Comparison of ENCODE assay signal across 29 mouse cellular contexts in genomic region chr17:27178427-27179177, GRCm38 (mm10). TPM values are rescaled to one million over a fixed set of nuclear protein-coding genes. Genes with fewer than 3 reads are reported as not detected.
A peak's percentile ranks its signal among the peaks of the same experiment; 100 is the strongest.
DNase-seq lines count a peak whose midpoint lies in the region; ATAC-seq and TF ChIP-seq lines count a peak whose summit lies in the region.
"Had no signal": no experiment of that assay in that cellular context is flagged by ENCODE, and none has a peak within 500 bp of the region (broad histone marks: within the 10 kb centered on the region; RNA-seq: fewer than 3 reads in every experiment).

No protein-coding gene starts in this region.

- no peak for ATAC-seq in liver, postnatal 0 days
- ATAC-seq in liver, embryonic 11.5 days (replicated peaks; ENCODE audit: low FRiP score): peak; percentile 55
- ATAC-seq in megakaryocyte progenitor cell, adult 5-6 weeks (replicated peaks; ENCODE audit: poor library complexity): peak; percentile 61
- no peak for ATAC-seq in forebrain, embryonic 12.5 days (ENCODE audit: low FRiP score)
- ATAC-seq: activated CD4-positive, CD25-positive, alpha-beta regulatory T cell, adult 4 months; forebrain, embryonic 14.5 days; intestine, postnatal 0 days; lung, postnatal 0 days had no signal

- DNase-seq in liver: peak; percentile 44
- no peak for DNase-seq in liver, postnatal 0 days
- peak; percentile 33 for DNase-seq in MEL-GATA-1-ER (ENCODE audit: extremely low read depth, low read depth)
- no peak for DNase-seq in liver, embryonic 11.5 days (ENCODE audit: low spot score)
- no peak for DNase-seq in heart, adult 18-20 months
- no peak for DNase-seq in left cerebral cortex, adult 8-10 months (ENCODE audit: low spot score in 2 of 2)
- DNase-seq: adrenal gland, adult 8-10 months; cerebellum, adult 2 months; cerebellum, postnatal 36 days; embryo, embryonic 11 days; heart, postnatal 14 days; kidney, postnatal 25 days; thymus, postnatal 14 days had no signal

- TF ChIP-seq EP300 in liver, postnatal 0 days (IDR thresholded peaks at IDR 0.05; ENCODE audit: low read depth): no peak

- no peak overlapping the region for H3K4me3 ChIP-seq in liver, postnatal 0 days (ENCODE audit: low read depth, low read length)
- H3K4me3 ChIP-seq in liver, embryonic 11.5 days (ENCODE audit: low read depth, low read length): no peak overlapping the region
- H3K4me3 ChIP-seq in forebrain, embryonic 12.5 days (replicated peaks): no peak overlapping the region
- H3K4me3 ChIP-seq: embryonic facial prominence, embryonic 13.5 days; erythroblast, embryonic 14.5 days; heart, embryonic 13.5 days; midbrain, embryonic 12.5 days had no signal

- H3K4me2 ChIP-seq in liver, postnatal 0 days (ENCODE audit: low read depth, low read length): no peak overlapping the region
- no peak overlapping the region for H3K4me2 ChIP-seq in liver, embryonic 11.5 days
- H3K4me2 ChIP-seq in forebrain, embryonic 12.5 days: no peak overlapping the region
- H3K4me2 ChIP-seq: embryonic facial prominence, embryonic 13.5 days; heart, embryonic 13.5 days; midbrain, embryonic 12.5 days had no signal

- H3K4me1 ChIP-seq in liver, postnatal 0 days (ENCODE audit: insufficient read depth): peaks cover 2% of the 10 kb centered on the region; the same call in 1 of the 2 replicates
- peaks cover 10% of the 10 kb centered on the region for H3K4me1 ChIP-seq in liver, embryonic 11.5 days (replicated peaks; ENCODE audit: control insufficient read depth, insufficient read depth, low read length)
- H3K4me1 ChIP-seq in forebrain, embryonic 12.5 days: peaks cover 26% of the 10 kb centered on the region

- H3K9me3 ChIP-seq in liver, postnatal 0 days (ENCODE audit: low read length): no peaks in the 10 kb centered on the region
- H3K9me3 ChIP-seq in liver, embryonic 11.5 days (ENCODE audit: control insufficient read depth, low read length): peaks cover 4% of the 10 kb centered on the region; the same call in 1 of the 2 replicates
- H3K9me3 ChIP-seq in forebrain, embryonic 12.5 days: no peaks in the 10 kb centered on the region
- H3K9me3 ChIP-seq: embryonic facial prominence, embryonic 13.5 days; heart, embryonic 13.5 days; midbrain, embryonic 12.5 days had no signal

- no peaks in the 10 kb centered on the region for H3K36me3 ChIP-seq in liver, postnatal 0 days (replicated peaks; ENCODE audit: insufficient read depth, low read length)
- H3K36me3 ChIP-seq in liver, embryonic 11.5 days (ENCODE audit: control insufficient read depth, insufficient read depth, low read length): no peaks in the 10 kb centered on the region
- no peaks in the 10 kb centered on the region for H3K36me3 ChIP-seq in forebrain, embryonic 12.5 days (replicated peaks)
- H3K36me3 ChIP-seq: embryonic facial prominence, embryonic 13.5 days; heart, embryonic 13.5 days; midbrain, embryonic 12.5 days had no signal

- no peaks in the 10 kb centered on the region for H3K27me3 ChIP-seq in liver, postnatal 0 days (ENCODE audit: insufficient read depth, low read length)
- H3K27me3 ChIP-seq in liver, embryonic 11.5 days (replicated peaks; ENCODE audit: control insufficient read depth, insufficient read depth, low read length): no peaks in the 10 kb centered on the region
- H3K27me3 ChIP-seq in forebrain, embryonic 12.5 days: no peaks in the 10 kb centered on the region
- H3K27me3 ChIP-seq: embryonic facial prominence, embryonic 13.5 days; midbrain, embryonic 12.5 days had no signal

- H3K9ac ChIP-seq in liver, postnatal 0 days (replicated peaks): no peak overlapping the region
- H3K9ac ChIP-seq in liver, embryonic 11.5 days (ENCODE audit: low read depth, low read length): no peak overlapping the region
- H3K9ac ChIP-seq in forebrain, embryonic 12.5 days: no peak overlapping the region
- H3K9ac ChIP-seq: embryonic facial prominence, embryonic 13.5 days; heart, embryonic 13.5 days; midbrain, embryonic 12.5 days had no signal

- 82% methylated on average over 17 of the region's 17 CpGs for WGBS in liver, postnatal 0 days (ENCODE audit: insufficient replicate concordance)
- 82% methylated on average over 17 of the region's 17 CpGs for WGBS in liver, embryonic 11.5 days
- 91% methylated on average over 17 of the region's 17 CpGs for WGBS in forebrain, embryonic 12.5 days

- no peak overlapping the region for H3K27ac ChIP-seq in liver, postnatal 0 days (ENCODE audit: low read depth)
- peak overlapping the region; percentile 28; the same call in 1 of the 2 replicates for H3K27ac ChIP-seq in liver, embryonic 11.5 days (ENCODE audit: low read depth, low read length)
- H3K27ac ChIP-seq in forebrain, embryonic 12.5 days: no peak overlapping the region
- H3K27ac ChIP-seq: embryonic facial prominence, embryonic 13.5 days; heart, embryonic 13.5 days; macrophage; midbrain, embryonic 12.5 days had no signal

- no peak for TF ChIP-seq CTCF in liver, postnatal 0 days (IDR thresholded peaks at IDR 0.05; ENCODE audit: low read depth)

RNA-seq across cellular contexts. Expression of gene Ip6k3, which starts 11.0 kb away (rescaled TPM):
- 0.06 and 0.34 TPM in 2 replicates for polyA plus RNA-seq in liver, postnatal 0 days (2015; fragmentation: Nextera tagmentation; extraction: Ambion mirVana)
- 0.11 TPM in 1 of 2 replicates, not detected in the other for polyA plus RNA-seq in liver, embryonic 11.5 days (2014; fragmentation: Nextera tagmentation; extraction: Ambion mirVana)
- total RNA-seq in megakaryocyte progenitor cell, adult 5-6 weeks (2015): not detected in 2 replicates
- total RNA-seq in megakaryocyte progenitor cell, adult 5-6 weeks (2017): not detected in 2 replicates
- total RNA-seq in heart, adult 18-20 months (2021): 1 to 10 TPM; 4.3 to 8.0 TPM
- 1 to 10 TPM in 3 of 4 experiments, under 1 TPM in 1; 0.74 to 2.6 (median 1.6) TPM for total RNA-seq in left cerebral cortex, adult 8-10 months (2022)
- polyA plus RNA-seq in forebrain, embryonic 12.5 days (2016; fragmentation: Nextera tagmentation; extraction: Ambion mirVana): 0.13 TPM in 1 of 2 replicates, not detected in the other
- total RNA-seq: granulocyte monocyte progenitor cell, adult 5-6 weeks; left cerebral cortex, postnatal 4 days; liver, adult 2 months; neutrophil, adult 5-6 weeks had no signal
- polyA plus RNA-seq: activated CD4-positive, CD25-positive, alpha-beta regulatory T cell, adult 4 months; erythroblast, embryonic 14.5 days; intestine, postnatal 0 days; liver, adult 2 months; macrophage; small intestine, adult 2 months had no signal

RNA-seq across cellular contexts. Expression of gene Lemd2, which starts 25.7 kb away (rescaled TPM):
- polyA plus RNA-seq in liver, postnatal 0 days (2015; fragmentation: Nextera tagmentation; extraction: Ambion mirVana): 4.7 and 5.2 TPM in 2 replicates
- 11.6 and 13.4 TPM in 2 replicates for polyA plus RNA-seq in liver, embryonic 11.5 days (2014; fragmentation: Nextera tagmentation; extraction: Ambion mirVana)
- total RNA-seq in megakaryocyte progenitor cell, adult 5-6 weeks (2015): 12.1 and 13.0 TPM in 2 replicates
- 21.4 and 21.8 TPM in 2 replicates for total RNA-seq in megakaryocyte progenitor cell, adult 5-6 weeks (2017)
- total RNA-seq in heart, adult 18-20 months (2021): 10 to 100 TPM; 28.0 to 30.5 TPM
- 10 to 100 TPM; 39.0 to 44.9 (median 42.9) TPM for total RNA-seq in left cerebral cortex, adult 8-10 months (2022)
- 30.6 and 30.8 TPM in 2 replicates for polyA plus RNA-seq in forebrain, embryonic 12.5 days (2016; fragmentation: Nextera tagmentation; extraction: Ambion mirVana)

RNA-seq across cellular contexts. Expression of gene Uqcc2, which starts 44.9 kb away (rescaled TPM):
- 101 and 107 TPM in 2 replicates for polyA plus RNA-seq in liver, postnatal 0 days (2015; fragmentation: Nextera tagmentation; extraction: Ambion mirVana)
- polyA plus RNA-seq in liver, embryonic 11.5 days (2014; fragmentation: Nextera tagmentation; extraction: Ambion mirVana): 386 and 413 TPM in 2 replicates
- total RNA-seq in megakaryocyte progenitor cell, adult 5-6 weeks (2015): 134 and 138 TPM in 2 replicates
- total RNA-seq in megakaryocyte progenitor cell, adult 5-6 weeks (2017): 154 and 170 TPM in 2 replicates
- 100 to 1,000 TPM; 307 to 322 TPM for total RNA-seq in heart, adult 18-20 months (2021)
- 100 to 1,000 TPM; 226 to 249 (median 237) TPM for total RNA-seq in left cerebral cortex, adult 8-10 months (2022)
- 274 and 306 TPM in 2 replicates for polyA plus RNA-seq in forebrain, embryonic 12.5 days (2016; fragmentation: Nextera tagmentation; extraction: Ambion mirVana)

Comparison
In these comparisons a context has a peak if more than half of its experiments do, and no peak if none do; other contexts are left out.
1. DNase-seq: peak in liver (single experiment) and MEL-GATA-1-ER (single experiment); none in liver, postnatal 0 days (single experiment), liver, embryonic 11.5 days (single experiment), heart, adult 18-20 months (0 of 2) and left cerebral cortex, adult 8-10 months (0 of 2).
2. ATAC-seq: peak in liver, embryonic 11.5 days (single experiment) and megakaryocyte progenitor cell, adult 5-6 weeks (single experiment); none in liver, postnatal 0 days (single experiment) and forebrain, embryonic 12.5 days (single experiment).